Mouse (Mus musculus) left cerebral cortex, adult 8-10 months (tissue): ENCODE measurements around the gene Masp1. TPM values are rescaled to one million over a fixed set of nuclear protein-coding genes. Genes with fewer than 3 reads are reported as not detected.

Experiments
- DNase-seq, 2 experiments: peaks; one replicate each; pipeline ENCODE4 v3.0.0; 2022; ENCODE audit warnings: low spot score in 2 of 2
- total RNA-seq, 4 experiments: library from RNA; stranded (reverse); gene quantifications; 2 replicates each; pipeline ENCODE4 v1.2.4; 2022

Masp1 gene
- total RNA-seq, 4 experiments from 2014 or later: 12.6 to 13.8 (median 13.4) TPM

DNA sequence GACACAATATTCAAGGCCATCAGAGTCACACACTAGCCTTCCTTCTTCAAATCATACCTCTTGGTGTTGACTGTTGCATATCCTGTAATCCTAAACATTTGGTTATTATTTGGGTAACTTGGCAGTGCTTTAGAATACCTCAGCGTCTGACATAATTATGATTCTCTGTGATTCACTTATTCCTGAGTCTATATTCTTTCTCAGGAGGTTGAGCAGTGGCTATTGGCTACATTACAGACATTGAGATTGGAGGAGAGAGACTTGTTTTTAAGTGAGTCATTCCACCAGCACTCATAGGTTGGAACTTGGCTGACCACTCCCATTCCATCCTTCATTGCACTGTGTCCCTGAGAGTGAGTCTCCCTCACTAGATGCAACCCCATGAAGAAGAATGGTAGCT lies 7.2 kb downstream of the Masp1 start:
- DNase-seq: no peak

DNA sequence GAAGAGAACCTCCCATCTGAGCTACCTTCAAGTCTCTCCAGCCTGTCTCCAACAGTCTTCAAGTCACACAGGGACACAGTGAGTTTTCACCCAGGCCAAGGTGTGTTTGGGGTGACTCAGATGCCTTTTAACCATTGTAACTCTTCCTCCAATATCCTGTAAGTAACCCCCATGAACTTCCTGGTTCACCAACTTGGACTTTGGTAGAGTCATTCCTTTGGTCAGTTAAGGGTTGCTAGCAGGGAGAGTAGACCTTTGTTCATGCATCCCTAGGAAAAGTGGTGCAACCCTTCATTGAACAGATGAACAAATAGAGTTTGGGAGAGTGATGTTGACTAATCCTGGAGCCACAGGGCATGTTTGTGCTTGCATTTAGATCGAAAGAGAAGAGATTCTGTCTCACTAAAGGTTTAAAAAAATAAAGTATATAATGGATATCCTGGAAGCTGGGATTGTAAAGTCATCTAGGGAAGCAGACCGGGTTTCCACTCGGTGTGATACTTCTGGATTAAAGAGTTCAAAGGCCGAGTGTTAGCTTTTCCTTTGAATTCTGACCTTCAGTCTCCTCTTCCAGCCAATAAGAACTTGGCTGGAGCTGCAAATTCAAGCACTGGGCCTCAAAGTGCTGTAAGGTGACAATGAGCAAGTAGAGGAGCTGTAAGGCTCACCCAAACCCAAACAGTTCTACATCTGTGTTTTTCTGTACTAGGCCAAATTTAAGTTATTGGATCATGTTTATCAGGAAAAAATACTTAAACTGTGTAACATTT lies 9.3 kb downstream of the Masp1 start:
- no peak for DNase-seq

DNA sequence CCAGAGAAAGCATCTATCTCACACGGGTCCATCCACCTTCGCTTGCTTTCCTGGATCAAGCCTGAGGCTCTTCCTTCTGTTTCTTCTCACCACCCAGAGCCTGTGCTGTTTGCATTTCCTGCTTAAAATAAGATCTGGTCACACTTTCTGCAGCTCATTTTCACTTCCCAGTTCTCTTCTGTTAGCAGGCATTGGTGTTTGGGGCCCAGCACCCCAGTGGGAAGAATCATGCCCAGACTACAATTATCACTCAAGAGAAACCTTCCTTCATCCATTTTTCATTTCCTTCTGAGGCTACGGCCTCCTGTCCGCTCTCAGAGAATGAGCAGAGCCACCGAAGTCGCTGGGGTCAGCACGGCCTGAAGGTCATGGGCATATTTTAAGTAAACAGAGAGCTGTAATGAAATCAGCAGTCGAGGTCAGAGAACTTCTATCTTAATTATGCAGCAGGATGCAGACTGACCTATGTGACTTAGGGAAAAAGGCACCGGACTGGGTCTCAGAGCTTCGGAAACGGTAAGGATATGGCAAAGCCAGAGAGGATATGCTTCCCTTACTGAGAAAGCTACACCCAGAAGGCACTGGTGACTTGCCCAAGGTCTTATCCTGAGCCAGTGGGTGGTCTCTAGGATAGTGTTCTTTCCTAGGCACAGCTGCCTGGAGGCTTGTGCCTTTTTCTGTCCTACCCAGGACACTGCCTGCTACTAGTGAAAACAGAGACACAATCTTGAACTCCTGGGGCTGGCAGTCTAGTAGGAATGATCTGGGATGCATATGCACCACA lies 14.5 kb downstream of the Masp1 start:
- DNase-seq: no peak

DNA sequence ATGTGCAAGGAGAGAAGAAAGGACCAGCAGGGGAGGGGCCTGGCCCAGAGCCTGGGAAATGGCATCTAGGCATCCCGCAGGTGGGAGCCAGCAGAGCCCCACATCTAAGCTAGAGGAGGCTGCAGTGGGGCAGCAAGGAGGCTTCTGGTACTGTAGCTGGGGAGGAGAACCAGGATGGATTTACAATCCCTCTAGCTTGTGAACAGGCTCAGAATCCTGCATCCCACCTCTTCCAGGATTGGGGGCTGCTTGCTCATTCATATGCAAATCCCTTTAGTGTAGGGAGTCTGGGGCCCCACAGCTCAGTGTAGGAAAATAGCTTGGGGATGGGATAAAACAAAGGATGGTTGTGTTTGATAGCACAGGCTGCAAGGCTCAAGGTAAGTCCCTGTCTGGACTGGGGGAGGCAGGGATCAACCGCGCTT lies 16.3 kb downstream of the Masp1 start:
- DNase-seq: no peak

DNA sequence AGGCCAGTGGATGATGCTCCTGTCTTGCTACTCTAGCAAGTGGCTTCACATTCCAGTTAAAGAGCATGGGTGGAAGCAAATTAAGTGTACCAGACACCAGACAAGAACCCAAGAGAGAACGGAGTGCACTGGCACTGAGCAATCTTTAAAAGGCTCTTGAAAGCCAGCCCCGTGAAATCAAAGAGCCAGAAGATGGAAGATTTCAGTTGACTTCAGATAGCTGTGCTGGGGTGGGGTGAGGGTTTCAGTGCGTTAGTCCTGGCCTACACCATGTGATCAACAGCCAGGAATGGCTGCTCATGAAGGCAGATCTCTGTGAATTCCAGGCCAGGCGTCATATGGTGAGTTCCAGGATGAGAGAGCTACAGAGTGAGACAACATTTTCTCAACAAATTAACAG lies 17.3 kb downstream of the Masp1 start:
- no peak for DNase-seq

DNA sequence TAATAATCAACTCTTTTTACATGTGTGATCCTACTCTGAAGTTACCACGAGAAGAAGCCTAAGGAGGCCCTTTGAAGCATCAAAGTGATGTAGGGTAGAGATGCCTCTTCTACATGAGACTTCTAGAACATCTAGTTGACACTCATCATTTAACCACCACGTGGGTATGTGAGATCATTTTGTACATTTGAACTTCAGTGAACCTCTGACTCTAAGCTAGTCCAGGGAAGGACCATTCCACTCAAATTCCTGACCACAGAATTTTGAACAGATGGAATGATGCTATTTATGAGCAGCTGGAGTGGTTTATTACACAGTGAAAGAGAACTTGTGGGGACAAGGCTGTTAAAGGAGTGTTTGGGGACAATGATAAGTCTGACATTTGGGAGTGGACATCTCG lies 18.1 kb downstream of the Masp1 start:
- no peak for DNase-seq

DNA sequence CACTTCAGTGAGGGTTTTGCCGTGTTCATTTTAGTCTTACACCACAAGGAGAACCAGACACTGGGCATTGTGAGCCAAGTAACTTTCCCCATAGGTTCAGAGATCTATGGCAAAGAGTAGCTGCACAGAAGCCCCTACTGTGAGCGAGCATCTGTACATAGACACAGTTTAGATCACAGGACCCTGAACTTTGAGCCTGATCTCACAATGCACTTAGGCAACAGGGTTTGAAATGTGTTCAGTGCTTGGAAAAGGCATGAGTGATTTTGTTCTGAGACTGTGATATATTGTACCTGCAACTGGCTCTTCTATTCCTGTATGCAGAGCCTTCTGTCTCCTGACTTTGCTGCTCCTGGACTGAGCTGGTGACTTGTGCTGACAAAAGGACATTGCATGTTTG lies 19.3 kb downstream of the Masp1 start:
- DNase-seq: no peak

DNA sequence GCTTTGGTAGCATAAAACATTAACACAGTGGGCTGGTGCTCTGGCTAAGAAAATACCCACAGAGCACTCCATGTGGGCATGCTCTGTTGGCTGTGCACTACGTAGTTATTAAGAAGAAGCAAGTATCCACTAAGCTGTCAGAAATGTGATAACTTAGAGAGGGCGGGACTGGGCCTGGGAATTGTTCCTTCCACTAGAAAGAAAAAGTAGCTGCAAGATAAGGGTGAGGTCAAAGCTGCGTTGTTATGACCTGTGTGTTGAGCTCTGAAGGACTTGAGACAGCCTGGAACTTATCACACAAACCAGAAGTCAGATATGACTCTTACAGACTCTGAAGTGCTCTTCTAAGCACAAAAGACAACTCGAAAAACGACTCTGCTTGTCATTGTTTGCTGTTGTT lies 20.1 kb downstream of the Masp1 start:
- no peak for DNase-seq

DNA sequence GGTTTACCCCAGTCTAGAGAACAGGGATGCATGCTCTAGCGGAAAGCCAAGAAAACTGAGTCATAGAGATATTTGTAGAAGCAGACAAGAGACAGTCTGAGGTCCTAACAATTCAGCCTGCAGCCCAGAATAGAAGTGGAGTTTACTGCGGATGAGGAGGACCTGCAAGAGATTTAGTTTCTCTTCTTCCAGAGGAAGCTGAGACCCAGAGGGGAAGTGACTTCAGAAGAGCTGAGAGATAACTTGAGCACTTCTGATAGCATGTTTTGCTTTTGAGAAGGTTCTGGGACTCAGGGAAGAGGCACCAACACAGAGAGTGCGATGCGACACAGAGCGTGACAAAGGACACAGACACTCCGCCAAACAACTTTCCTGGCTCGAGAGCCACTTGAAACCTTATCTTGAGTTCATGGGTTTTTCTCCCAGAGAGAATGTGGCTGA lies 21.9 kb downstream of the Masp1 start:
- DNase-seq: no peak

DNA sequence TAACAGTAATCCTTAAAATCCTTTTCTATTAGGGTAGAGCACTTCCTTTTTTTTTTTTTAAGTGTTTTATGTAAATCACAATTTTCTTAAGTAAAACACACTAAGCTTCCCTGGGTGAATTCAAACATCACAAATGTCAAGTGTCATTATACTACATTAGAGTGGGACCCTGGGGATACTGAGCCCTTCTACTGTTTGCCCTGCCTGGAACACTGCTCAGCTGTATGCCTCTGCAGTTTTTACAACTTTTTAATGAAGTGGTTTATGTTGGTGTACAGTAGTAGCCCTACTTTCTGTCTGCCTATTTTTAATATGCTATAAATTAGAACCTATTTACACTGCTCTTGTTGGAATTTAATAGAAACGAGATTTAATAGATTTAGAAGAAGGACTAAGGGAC lies 22.7 kb downstream of the Masp1 start:
- DNase-seq: no peak

DNA sequence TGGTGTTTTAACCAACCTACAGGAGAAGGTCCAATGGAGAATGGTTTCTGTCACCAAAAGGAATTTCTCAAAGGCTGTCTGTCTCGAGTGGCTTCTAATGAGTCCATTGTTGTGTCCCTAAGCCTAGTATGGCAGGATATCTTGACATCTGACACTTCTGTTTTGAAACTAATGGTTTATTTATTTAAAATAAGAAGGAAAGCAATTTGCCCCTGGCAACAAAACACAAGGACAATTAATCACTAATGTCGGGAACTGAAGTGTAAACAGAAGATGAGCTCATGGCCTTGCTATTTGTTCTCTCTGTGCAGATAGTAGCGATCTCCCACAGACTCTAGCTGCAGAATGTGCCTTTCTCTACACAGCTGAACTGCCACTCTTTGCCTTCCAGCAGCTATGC lies 23.2 kb downstream of the Masp1 start:
- no peak for DNase-seq

DNA sequence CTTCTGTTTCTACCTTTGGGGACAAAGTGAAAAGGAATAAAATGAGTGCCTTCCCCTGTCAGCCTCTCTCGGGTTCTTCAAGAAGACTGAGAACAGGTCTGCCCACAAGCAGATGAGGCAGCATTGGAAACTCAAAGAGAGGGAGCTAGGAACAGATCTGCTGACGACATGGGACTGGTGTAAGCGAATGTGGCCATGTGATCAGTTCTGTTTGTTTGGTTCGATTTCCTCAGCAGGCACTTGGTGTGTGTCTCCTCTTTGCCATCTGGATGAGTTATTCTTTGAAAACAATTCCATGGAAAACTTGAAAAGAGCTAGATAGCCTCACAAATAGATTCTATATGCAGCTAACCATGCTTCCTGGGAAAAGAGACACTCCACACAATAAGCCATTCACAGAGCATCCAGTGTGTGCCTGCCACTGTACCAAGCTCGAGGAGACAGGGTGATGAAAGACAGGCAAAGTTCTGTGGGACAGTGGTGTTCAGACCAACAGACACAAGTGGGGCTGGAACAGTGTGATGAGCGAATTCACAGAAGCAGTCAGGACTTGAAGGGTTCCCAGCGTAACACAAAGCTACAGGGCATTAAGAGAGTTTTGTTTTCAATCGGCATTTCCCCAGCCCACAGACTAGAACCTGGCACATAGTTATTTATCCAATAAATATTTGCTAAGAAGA lies 24.2 kb downstream of the Masp1 start:
- no peak for DNase-seq

DNA sequence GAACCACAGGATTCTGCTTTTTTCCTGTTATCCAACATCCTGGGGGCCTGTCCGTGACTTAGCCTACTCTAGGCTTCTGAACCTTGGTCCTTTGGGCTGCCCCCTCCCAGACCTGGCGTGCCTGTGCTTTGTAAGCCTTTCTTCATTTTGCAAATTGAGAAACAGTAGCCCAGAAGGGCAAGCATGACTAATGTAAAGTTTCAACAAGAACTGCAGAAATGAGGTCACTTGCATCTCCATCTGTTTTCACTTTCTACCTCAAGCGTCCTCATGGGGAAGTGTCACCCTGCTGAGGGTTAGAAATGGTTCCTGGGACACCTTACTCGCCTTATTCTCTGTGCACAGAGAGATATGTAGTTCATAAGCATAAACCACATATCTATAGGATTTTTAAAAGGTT lies 27.8 kb downstream of the Masp1 start:
- DNase-seq: no peak

DNA sequence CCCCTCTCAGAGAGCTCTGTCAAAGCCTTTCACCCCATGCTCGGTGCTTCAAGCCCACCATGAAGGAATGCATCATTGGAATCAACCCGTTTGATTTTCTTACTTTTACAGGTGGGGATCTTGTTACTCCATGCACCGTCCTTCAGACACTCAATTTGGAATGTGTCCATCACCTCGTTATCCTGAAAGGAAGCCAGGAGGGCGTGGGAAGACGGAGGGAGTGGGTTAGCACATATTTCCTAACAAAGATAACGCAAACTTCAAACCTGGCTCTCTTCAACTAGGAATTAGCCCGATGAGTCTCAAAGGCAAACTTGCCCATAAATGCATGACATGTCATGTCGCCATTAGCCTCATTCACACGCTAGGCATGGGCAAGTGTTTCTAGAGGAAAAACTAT lies 37.3 kb downstream of the Masp1 start:
- DNase-seq: no peak

DNA sequence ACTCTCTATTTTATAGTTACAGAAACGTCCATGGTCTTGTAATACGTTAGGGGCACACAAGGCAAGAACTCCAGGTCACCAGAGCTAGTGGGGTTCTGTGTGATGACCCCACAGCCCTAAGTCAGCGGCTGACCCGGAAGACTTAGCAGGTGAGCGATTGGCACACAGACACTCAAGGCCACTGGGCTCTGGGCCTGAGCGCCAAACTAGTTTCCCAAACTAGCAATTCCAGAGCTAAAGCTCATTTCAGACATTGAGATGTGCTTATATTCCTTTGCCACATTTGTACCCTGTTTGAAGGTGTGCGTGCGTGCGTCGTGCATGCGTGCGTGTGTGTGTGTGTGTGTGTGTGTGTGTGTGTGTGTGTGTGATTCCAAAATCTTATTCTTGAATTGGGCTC lies 37.8 kb downstream of the Masp1 start:
- DNase-seq: no peak

DNA sequence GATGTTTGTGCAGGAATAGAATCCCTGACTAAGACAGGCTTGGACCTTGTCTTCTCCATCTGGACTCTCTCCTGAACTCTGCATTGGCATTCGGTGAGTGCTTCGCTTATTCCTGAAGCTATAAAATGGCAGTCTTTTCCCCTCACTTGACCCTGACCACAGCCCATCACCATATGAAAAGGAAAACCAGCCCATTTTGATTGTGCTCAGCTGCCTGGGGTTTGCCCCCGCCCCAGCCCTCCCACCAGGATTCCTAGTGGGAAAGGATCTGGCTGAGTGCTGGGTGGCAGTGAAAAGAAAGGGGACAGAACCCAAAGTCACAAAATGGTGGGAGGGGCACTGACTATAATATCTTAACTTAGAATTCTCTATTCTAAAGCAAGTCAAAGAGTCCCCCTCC lies 38.4 kb downstream of the Masp1 start:
- no peak for DNase-seq

DNA sequence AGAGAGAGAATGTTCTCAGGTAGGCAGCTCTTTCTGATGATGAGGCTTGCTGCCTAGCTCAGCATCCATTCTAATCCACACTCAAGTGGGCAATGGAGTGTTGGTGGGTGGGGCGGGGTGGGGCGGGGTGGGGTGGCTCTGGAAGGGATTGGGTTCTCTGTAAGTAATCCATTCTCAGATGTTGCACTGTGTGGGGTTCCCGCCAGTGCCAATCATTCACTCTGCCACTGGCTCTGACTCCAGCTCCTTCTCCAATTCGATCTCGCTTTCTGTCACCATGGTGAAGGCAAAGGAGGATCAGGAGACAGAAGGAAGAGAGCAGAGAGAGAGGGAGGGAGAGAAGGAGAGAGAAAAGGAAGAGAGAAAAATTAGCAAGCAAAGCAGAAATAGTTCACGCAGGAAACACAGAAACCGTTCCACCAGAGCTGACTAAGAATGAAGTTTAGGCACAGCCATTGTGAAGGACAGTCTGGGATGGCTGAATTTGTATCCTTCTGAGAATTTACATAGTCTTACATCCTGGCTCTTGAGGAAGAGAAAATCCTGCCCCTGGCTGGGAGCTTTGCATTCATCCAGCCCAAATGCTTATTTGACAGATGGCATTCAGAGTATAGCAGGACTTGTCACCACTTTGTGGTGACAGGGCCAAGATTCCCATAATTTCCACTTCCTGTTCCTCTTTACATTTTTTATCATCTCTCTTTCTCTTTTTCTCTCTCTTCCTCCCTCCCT lies 40.6 kb downstream of the Masp1 start:
- no peak for DNase-seq

DNA sequence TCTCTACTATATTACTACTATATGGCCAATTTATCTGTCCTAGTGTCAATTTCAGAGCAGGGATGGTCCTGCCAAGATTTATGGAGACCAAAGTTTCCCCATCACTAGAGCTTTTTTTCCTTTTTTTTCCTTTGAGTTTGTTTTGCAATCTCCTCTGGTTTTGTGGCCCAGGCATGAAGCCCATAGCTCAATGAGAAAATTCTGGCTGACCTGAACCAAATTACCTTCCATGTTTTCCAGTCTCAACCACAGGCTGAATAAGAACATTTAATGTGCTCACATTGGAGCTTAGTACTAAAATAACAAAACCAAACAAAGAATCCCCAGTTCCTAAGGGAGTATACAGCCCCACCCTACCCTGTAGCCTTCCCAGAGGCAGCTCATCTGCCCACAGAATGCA lies 44.0 kb downstream of the Masp1 start:
- no peak for DNase-seq

DNA sequence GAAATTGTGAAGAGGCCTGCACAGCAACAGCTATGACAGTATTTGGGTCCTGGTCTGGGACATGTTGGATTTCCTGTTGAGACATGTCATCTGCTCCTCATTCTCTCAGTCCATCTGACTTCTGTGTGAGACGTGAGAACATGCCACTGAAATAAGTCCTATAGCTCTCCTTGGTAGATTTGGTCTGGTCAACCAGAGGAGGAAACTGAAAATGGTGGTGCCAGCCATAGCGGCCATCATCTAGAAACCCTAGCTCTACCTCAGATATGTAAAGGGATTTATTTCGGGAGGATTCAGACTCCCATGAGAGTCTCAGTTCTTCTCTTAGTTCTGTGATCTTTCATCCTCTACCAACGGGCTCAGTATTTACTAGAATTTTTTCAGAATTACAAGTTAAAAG lies 45.0 kb downstream of the Masp1 start:
- DNase-seq: no peak

DNA sequence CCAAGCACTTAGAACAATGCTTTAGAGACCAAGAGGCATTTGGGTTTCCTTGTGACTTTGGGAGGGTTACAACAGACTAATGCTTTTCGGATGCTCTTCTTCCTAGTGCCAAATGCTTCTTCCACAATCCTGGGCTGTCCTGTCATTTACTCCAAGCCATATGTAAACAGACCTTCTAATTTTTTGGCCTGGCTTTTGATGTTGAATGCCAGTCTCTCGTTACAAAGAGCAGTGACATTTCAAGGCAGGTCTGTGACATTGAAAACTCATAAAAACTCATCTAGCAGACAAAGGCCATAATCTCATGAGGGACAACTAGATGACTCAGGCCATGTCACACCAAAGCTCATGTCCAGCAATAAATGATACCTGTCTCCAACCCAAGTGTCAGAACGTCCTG lies 48.6 kb downstream of the Masp1 start:
- DNase-seq: no peak

DNA sequence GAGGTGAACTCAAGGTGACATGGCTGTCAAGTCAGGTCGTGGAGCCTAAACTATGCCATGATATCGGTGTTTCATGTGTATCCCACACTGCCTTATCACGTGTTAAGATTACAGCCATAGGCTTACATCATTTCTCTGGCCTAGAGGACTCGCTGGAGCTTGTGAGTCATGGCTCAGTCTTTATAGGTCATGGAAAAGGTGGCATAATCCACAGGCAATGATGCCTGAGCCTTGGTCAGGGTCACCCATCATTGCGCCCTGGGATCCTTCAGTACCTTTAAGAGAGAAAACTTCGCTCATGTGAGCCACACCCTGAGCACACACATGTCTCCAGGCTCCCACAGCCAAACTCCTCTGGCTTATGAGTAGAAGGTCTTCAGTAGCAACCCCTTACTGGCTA lies 49.1 kb downstream of the Masp1 start:
- no peak for DNase-seq
